Mouse (Mus musculus): ENCODE data around the gene Muc3a. TPM values are rescaled to one million over a fixed set of nuclear protein-coding genes. Genes with fewer than 3 reads are reported as not detected.

Muc3a gene
- polyA plus RNA-seq, 1 experiment from 2014 or later: 1.7 TPM

Other genes with a start within 250 kb of the Muc3a start
- 1.2 and 2.2 TPM in 2 replicates for gene Cldn15, start 245.8 kb downstream of the Muc3a start, polyA plus RNA-seq (2015; fragmentation: Nextera tagmentation; extraction: Ambion mirVana)
- 9.4 and 9.9 TPM in 2 replicates for gene Plod3, start 225.4 kb downstream of the Muc3a start, polyA plus RNA-seq (2015; fragmentation: Nextera tagmentation; extraction: Ambion mirVana)
- 66.8 and 72.3 TPM in 2 replicates for gene Znhit1, start 224.4 kb downstream of the Muc3a start, polyA plus RNA-seq (2015; fragmentation: Nextera tagmentation; extraction: Ambion mirVana)
- 0.18 and 0.24 TPM in 2 replicates for gene Vgf, start 186.0 kb downstream of the Muc3a start, polyA plus RNA-seq (2015; fragmentation: Nextera tagmentation; extraction: Ambion mirVana)
- gene Ap1s1, start 166.3 kb downstream of the Muc3a start, polyA plus RNA-seq (2015; fragmentation: Nextera tagmentation; extraction: Ambion mirVana): 135 and 145 TPM in 2 replicates
- gene Serpine1, start 140.1 kb downstream of the Muc3a start, polyA plus RNA-seq (2015; fragmentation: Nextera tagmentation; extraction: Ambion mirVana): 0.05 and 0.12 TPM in 2 replicates
- 13.0 and 18.0 TPM in 2 replicates for gene Trim56, start 96.2 kb downstream of the Muc3a start, polyA plus RNA-seq (2015; fragmentation: Nextera tagmentation; extraction: Ambion mirVana)
- gene Muc3, start 63.1 kb downstream of the Muc3a start, polyA plus RNA-seq (2015; fragmentation: Nextera tagmentation; extraction: Ambion mirVana): 0.36 and 0.46 TPM in 2 replicates
- 25.9 and 26.3 TPM in 2 replicates for gene Ache, start 75.1 kb upstream of the Muc3a start, polyA plus RNA-seq (2015; fragmentation: Nextera tagmentation; extraction: Ambion mirVana)
- 16.6 and 21.0 TPM in 2 replicates for gene Ufsp1, start 82.2 kb upstream of the Muc3a start, polyA plus RNA-seq (2015; fragmentation: Nextera tagmentation; extraction: Ambion mirVana)
- 114 and 118 TPM in 2 replicates for gene Srrt, start 95.3 kb upstream of the Muc3a start, polyA plus RNA-seq (2015; fragmentation: Nextera tagmentation; extraction: Ambion mirVana)
- 17.1 and 17.4 TPM in 2 replicates for gene Trip6, start 102.0 kb upstream of the Muc3a start, polyA plus RNA-seq (2015; fragmentation: Nextera tagmentation; extraction: Ambion mirVana)
- 7.0 and 9.5 TPM in 2 replicates for gene Slc12a9, start 121.2 kb upstream of the Muc3a start, polyA plus RNA-seq (2015; fragmentation: Nextera tagmentation; extraction: Ambion mirVana)
- gene Ephb4, start 137.7 kb upstream of the Muc3a start, polyA plus RNA-seq (2015; fragmentation: Nextera tagmentation; extraction: Ambion mirVana): 6.6 and 8.0 TPM in 2 replicates